Mouse (Mus musculus) kidney, embryonic 15.5 days (tissue): Measurements from ENCODE around the gene Slc29a3. TPM values are rescaled to one million over a fixed set of nuclear protein-coding genes. Genes with fewer than 3 reads are reported as not detected.

Experiments used
- ATAC-seq: fragments of 200-750 bp; cut with Nextera tagmentation; replicated peaks from 2 replicates; pipeline ENCODE4 v1.8.0; 2017; ENCODE audit warnings: moderate TSS enrichment; ENCODE audit not compliant: low FRiP score
- H3K27ac ChIP-seq: fragments of 300-500 bp; sonication (generic); 2 replicates; pipeline ENCODE4 v1.5.1; 2015; ENCODE audit warnings: mild to moderate bottlenecking, inconsistent platforms
- H3K27me3 ChIP-seq: fragments of 300-500 bp; sonication (generic); 2 replicates; pipeline ENCODE4 v1.6.1; 2015; ENCODE audit warnings: inconsistent platforms
- H3K36me3 ChIP-seq: fragments of 300-500 bp; sonication (generic); 2 replicates; pipeline ENCODE4 v1.6.1; 2015; ENCODE audit warnings: inconsistent platforms
- H3K4me1 ChIP-seq: fragments of 300-500 bp; sonication (generic); 2 replicates; pipeline ENCODE4 v1.6.1; 2015; ENCODE audit warnings: inconsistent platforms
- H3K4me2 ChIP-seq: fragments of 300-500 bp; sonication (generic); 2 replicates; pipeline ENCODE4 v1.6.1; 2015; ENCODE audit warnings: moderate library complexity, mild to moderate bottlenecking, inconsistent platforms
- H3K4me3 ChIP-seq: fragments of 300-500 bp; sonication (generic); replicated peaks from 2 replicates; pipeline ENCODE4 v1.5.1; 2015; ENCODE audit warnings: mild to moderate bottlenecking, inconsistent platforms
- H3K9ac ChIP-seq: fragments of 300-500 bp; sonication (generic); 2 replicates; pipeline ENCODE4 v1.6.1; 2015; ENCODE audit warnings: mild to moderate bottlenecking, inconsistent platforms
- H3K9me3 ChIP-seq: fragments of 300-500 bp; sonication (generic); replicated peaks from 2 replicates; pipeline ENCODE4 v1.6.1; 2016; ENCODE audit warnings: inconsistent platforms
- WGBS: fragments of 180-500 bp; shearing (Covaris S2); methylation state at CpG from one replicate; pipeline ENCODE4 v1.1.7; 2015; ENCODE audit warnings: mixed read lengths; 5-methylcytosine and 5-hydroxymethylcytosine counted together
- polyA plus RNA-seq: library from polyadenylated mRNA; unstranded; fragments of >200 nt; fragmentation: Nextera tagmentation; extraction: Ambion mirVana; gene quantifications from 2 replicates; pipeline ENCODE4 v1.2.1, GENCODE M21; 2015

The Slc29a3 gene
- polyA plus RNA-seq, 1 experiment from 2014 or later: 15.5 TPM

DNA sequence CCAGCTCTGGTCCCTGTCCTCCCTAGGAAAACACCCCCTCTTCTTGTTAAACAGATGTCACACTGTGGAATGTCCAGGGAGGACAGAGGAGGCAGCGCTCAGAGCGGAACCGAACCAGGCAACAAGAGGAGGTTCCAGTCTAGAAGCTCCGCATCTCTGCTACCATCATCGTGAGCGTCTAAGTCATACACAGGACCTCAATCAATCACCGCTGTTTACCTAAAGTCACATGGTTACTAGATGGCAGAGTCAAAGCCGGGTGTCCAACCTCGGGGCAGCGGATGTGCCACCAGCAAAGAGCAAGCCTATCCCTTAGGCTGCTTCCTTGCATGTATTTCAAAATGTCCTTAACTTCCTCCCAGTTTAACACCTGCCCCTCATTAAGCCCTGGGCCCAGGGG lies 39.8 kb upstream of the Slc29a3 start:
- peak; percentile 13; the same call in 1 of the 2 replicates for ATAC-seq
- peak overlapping the region; percentile 58 for H3K27ac ChIP-seq
- no peak overlapping the region for H3K9ac ChIP-seq
- 0 out of 2 replicates have a peak overlapping the region, but pooled peaks have one; percentile 4 for H3K4me2 ChIP-seq
- H3K36me3 ChIP-seq: no peaks in the 10 kb centered on the region
- H3K27me3 ChIP-seq: 0 out of 2 replicates have a peak, but pooled peaks cover 11% of the 10 kb centered on the region
- WGBS: 18% methylated on average over 10 of the region's 10 CpGs
- H3K9me3 ChIP-seq: no peaks in the 10 kb centered on the region
- H3K4me1 ChIP-seq: peaks cover 57% of the 10 kb centered on the region
- no peak overlapping the region for H3K4me3 ChIP-seq

DNA sequence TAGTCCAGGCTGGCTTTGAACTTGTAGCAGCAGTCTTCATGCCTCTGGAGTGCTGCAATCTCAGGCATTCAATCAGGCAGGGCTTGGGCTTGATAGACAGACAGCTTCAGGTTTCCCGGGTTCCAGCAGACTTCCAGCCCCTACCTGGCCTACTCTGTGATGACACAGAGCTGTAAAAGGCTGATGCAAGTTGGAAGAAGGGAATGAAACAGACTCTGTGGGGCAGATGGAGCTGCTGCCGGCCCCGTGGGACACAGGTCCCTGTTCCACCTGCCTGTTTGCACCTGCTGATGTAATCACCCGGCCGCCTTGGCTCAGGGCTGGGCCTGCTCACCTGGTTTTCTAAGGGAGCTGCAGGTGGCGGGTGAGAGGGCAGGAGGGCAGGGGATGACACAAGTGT lies 38.3 kb upstream of the Slc29a3 start:
- no peaks in the 10 kb centered on the region for H3K36me3 ChIP-seq
- H3K4me3 ChIP-seq: no peak overlapping the region
- no peak for ATAC-seq
- H3K27ac ChIP-seq: no peak overlapping the region
- 0 out of 2 replicates have a peak, but pooled peaks cover 11% of the 10 kb centered on the region for H3K27me3 ChIP-seq
- peaks cover 50% of the 10 kb centered on the region for H3K4me1 ChIP-seq
- no peak overlapping the region for H3K9ac ChIP-seq
- H3K9me3 ChIP-seq: no peaks in the 10 kb centered on the region
- 82% methylated on average over 6 of the region's 6 CpGs for WGBS
- H3K4me2 ChIP-seq: no peak overlapping the region

- ATAC-seq: no peak
- no peak overlapping the region for H3K4me2 ChIP-seq
- H3K36me3 ChIP-seq: no peaks in the 10 kb centered on the region; the same call in 1 of the 2 replicates
- 0 out of 2 replicates have a peak, but pooled peaks cover 11% of the 10 kb centered on the region for H3K27me3 ChIP-seq
- H3K9me3 ChIP-seq: no peaks in the 10 kb centered on the region
- H3K4me3 ChIP-seq: no peak overlapping the region
- peaks cover 16% of the 10 kb centered on the region for H3K4me1 ChIP-seq
- no peak overlapping the region for H3K27ac ChIP-seq
- 81% methylated on average over 16 of the region's 16 CpGs for WGBS
- H3K9ac ChIP-seq: no peak overlapping the region
These were observed 34.9 kb upstream of the Slc29a3 start for GRCm38 (mm10) chr10:60787303-60788074.

- Histone ChIP-seq H3K4me1 (peaks cover 24% of the 10 kb centered on the region), H3K27ac (no peak overlapping the region), H3K27me3 (0 out of 2 replicates have a peak, but pooled peaks cover 2% of the 10 kb centered on the region), H3K4me2 (no peak overlapping the region), H3K9me3 (no peaks in the 10 kb centered on the region), H3K36me3 (peaks cover 5% of the 10 kb centered on the region; the same call in 1 of the 2 replicates), H3K9ac (no peak overlapping the region), H3K4me3 (no peak overlapping the region)
- 47% methylated on average over 2 of the region's 2 CpGs for WGBS
- no peak for ATAC-seq
These were observed 31.0 kb upstream of the Slc29a3 start for GRCm38 (mm10) chr10:60783608-60784007.

- H3K27me3 ChIP-seq: 0 out of 2 replicates have a peak, but pooled peaks cover 2% of the 10 kb centered on the region
- H3K4me3 ChIP-seq: no peak overlapping the region
- no peaks in the 10 kb centered on the region for H3K9me3 ChIP-seq
- H3K27ac ChIP-seq: no peak overlapping the region
- no peak overlapping the region for H3K9ac ChIP-seq
- peak overlapping the region; percentile 31; the same call in 1 of the 2 replicates for H3K4me2 ChIP-seq
- WGBS: 6% methylated on average over 9 of the region's 9 CpGs
- H3K4me1 ChIP-seq: peaks cover 19% of the 10 kb centered on the region
- ATAC-seq: peak; percentile 52
- peaks cover 37% of the 10 kb centered on the region for H3K36me3 ChIP-seq
These were observed 27.0 kb upstream of the Slc29a3 start for GRCm38 (mm10) chr10:60779628-60780027.

GRCm38 (mm10) chr10:60778542-60778941 lies 25.9 kb upstream of the Slc29a3 start:
- Histone ChIP-seq H3K9ac (no peak overlapping the region), H3K27ac (no peak overlapping the region), H3K36me3 (peaks cover 48% of the 10 kb centered on the region), H3K4me3 (no peak overlapping the region), H3K4me1 (peaks cover 19% of the 10 kb centered on the region), H3K27me3 (0 out of 2 replicates have a peak, but pooled peaks cover 2% of the 10 kb centered on the region), H3K9me3 (no peaks in the 10 kb centered on the region), H3K4me2 (no peak overlapping the region)
- ATAC-seq: peak; percentile 29; the same call in 1 of the 2 replicates
- 68% methylated on average over 12 of the region's 12 CpGs for WGBS

DNA sequence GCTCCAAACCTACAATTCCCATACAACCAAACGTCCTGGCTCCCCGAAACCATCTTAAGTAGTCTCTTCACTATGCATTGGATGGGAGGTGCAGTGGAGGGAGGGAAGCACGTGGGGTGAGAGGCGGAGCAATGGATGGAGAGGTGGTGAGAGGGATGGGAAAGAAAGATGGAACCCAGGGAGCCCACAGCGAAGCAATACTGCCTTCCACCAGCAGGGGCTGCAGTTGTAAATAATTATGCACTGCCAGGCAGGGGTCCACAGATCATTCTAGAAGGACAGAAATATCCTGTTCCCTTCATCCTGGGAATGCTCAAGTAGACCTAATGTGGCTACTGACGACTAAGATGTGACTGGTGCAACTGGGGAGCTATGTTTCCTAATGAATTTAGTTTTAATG lies 22.9 kb upstream of the Slc29a3 start:
- Histone ChIP-seq H3K9ac (no peak overlapping the region), H3K36me3 (peaks cover 71% of the 10 kb centered on the region), H3K4me2 (no peak overlapping the region), H3K4me1 (peaks cover 10% of the 10 kb centered on the region), H3K9me3 (no peaks in the 10 kb centered on the region), H3K4me3 (no peak overlapping the region), H3K27ac (no peak overlapping the region), H3K27me3 (no peaks in the 10 kb centered on the region)
- 81% methylated on average over 6 of the region's 6 CpGs for WGBS
- no peak for ATAC-seq

GRCm38 (mm10) chr10:60774616-60775015 lies 22.0 kb upstream of the Slc29a3 start:
- Histone ChIP-seq H3K27ac (no peak overlapping the region), H3K4me1 (peaks cover 2% of the 10 kb centered on the region; the same call in 1 of the 2 replicates), H3K36me3 (peaks cover 76% of the 10 kb centered on the region), H3K4me2 (no peak overlapping the region), H3K9ac (no peak overlapping the region), H3K27me3 (no peaks in the 10 kb centered on the region), H3K9me3 (no peaks in the 10 kb centered on the region), H3K4me3 (no peak overlapping the region)
- WGBS: 95% methylated on average over 13 of the region's 13 CpGs
- ATAC-seq: no peak

DNA sequence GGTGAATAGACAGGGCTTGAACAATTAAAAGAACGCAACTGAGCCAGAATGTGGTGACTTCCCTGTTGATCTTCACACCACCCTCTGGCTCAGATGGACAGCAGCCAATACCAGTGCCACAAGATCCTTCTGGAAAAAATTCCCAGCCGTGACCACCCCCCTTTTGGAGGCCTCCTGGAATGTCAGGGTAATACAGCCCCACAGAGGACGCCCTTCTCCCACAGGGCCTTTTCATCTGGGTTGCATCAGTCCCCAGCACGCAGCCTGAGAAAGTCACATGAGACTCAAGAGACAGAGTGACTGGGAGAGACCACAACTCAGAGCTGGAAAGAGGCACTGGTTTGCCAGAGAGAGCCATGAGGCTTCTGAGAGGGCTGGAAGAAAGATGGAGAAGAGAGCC lies 18.3 kb upstream of the Slc29a3 start:
- Histone ChIP-seq H3K36me3 (peaks cover 76% of the 10 kb centered on the region), H3K9me3 (no peaks in the 10 kb centered on the region), H3K9ac (no peak overlapping the region), H3K27me3 (no peaks in the 10 kb centered on the region), H3K4me3 (no peak overlapping the region), H3K4me1 (no peaks in the 10 kb centered on the region), H3K27ac (no peak overlapping the region), H3K4me2 (no peak overlapping the region)
- 73% methylated on average over 4 of the region's 4 CpGs for WGBS
- ATAC-seq: no peak

DNA sequence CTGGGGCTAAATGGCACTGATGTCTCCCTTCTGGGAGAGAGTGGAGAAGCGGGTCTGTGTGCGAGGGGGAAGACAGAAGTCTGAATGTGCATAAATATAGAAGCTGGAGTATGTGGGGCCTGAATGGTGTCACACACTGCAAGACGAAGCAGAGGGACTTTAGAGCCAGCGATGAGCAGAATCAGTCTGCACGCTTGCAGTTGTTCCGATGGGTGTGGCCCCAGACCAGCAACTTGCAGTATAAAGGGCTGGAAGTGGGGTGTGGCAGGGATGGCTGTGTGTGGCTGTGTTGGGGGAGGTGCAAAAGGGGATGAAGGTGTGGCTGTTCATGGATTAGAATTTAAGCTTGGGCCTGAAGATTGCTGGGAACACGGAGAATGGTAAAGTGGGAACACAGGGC lies 16.0 kb upstream of the Slc29a3 start:
- WGBS: 90% methylated on average over 7 of the region's 7 CpGs
- ATAC-seq: no peak

DNA sequence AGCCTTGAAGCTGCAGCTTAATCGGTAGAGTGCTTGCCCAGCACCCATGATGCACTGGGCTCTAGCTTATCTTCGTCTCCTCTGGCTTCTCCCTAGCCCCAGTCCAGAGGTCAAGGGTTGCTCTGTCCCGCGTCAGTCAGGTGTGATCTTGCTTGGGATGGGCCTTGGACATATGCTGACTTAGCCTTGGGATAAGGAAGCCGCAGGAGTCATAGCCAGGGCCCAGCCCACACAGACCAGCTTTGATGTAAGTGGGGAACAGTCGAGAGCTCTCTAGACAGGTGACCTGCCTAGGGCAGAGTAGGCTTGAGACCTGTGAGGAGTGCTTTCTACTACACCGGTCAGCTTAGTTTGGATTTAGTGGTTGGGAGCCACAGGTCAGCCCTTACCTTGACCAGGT lies 14.8 kb upstream of the Slc29a3 start:
- WGBS: 86% methylated on average over 7 of the region's 7 CpGs
- H3K4me1 ChIP-seq: no peaks in the 10 kb centered on the region
- H3K4me3 ChIP-seq: no peak overlapping the region
- H3K9ac ChIP-seq: no peak overlapping the region
- H3K27me3 ChIP-seq: no peaks in the 10 kb centered on the region
- no peak for ATAC-seq
- no peak overlapping the region for H3K4me2 ChIP-seq
- H3K36me3 ChIP-seq: peaks cover 56% of the 10 kb centered on the region
- no peak overlapping the region for H3K27ac ChIP-seq
- H3K9me3 ChIP-seq: no peaks in the 10 kb centered on the region

More for the DNA sequence above, 16.0 kb upstream of the Slc29a3 start:
- Histone ChIP-seq H3K36me3 (peaks cover 67% of the 10 kb centered on the region), H3K4me2 (no peak overlapping the region), H3K27ac (no peak overlapping the region), H3K9ac (no peak overlapping the region), H3K4me3 (no peak overlapping the region), H3K9me3 (no peaks in the 10 kb centered on the region), H3K4me1 (no peaks in the 10 kb centered on the region), H3K27me3 (no peaks in the 10 kb centered on the region)

GRCm38 (mm10) chr10:60762126-60762525 lies 9.5 kb upstream of the Slc29a3 start:
- Histone ChIP-seq H3K27me3 (0 out of 2 replicates have a peak, but pooled peaks cover 2% of the 10 kb centered on the region), H3K27ac (no peak overlapping the region), H3K9me3 (no peaks in the 10 kb centered on the region), H3K4me2 (no peak overlapping the region), H3K4me3 (no peak overlapping the region), H3K9ac (no peak overlapping the region), H3K4me1 (no peaks in the 10 kb centered on the region), H3K36me3 (peaks cover 20% of the 10 kb centered on the region)
- 87% methylated on average over 1 of the region's 1 CpGs for WGBS
- ATAC-seq: no peak
